Mouse (Mus musculus): ENCODE measurements around the gene Tmem252.

Gene Tmem252

DNA sequence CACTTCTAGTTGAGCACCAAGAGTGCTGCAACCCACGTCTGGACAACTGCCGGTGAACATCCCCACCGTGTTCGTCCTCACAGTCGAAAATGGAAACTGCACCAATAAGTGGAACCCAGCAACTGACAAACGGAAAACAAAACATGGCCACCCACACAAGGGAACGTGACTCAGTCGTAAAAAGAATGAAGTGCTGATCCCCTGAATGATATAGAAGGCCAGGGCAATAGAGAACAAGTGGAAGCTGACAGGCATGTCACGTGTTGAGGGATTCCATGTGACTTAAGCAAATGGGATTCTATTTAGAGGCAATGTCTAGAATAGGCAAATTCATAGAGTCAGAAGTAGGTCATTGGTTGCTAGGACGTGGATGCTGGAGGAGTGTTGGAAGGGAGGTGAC lies 50.6 kb downstream of the Tmem252 start:
- no peak for DNase-seq (ENCODE audit: low spot score in 2 of 2)

DNA sequence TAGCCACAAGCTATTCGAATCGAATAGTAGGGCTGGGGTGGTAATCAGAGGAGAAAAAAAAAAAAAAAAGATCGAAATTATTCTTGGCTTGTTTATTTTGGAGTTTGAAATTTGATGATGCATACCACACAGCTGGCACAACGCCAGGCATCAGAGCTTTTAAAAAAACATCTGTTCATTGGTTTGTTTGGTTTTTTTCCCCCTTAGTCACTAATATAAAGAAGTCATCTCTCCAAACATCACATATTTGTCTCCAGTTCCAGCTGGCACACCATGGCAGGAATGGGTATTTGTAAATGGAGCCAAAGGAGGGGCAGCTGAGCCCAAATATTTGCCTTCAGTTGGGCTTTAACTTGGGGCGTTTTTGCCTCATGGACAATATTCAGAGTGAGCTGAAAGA lies 56.9 kb downstream of the Tmem252 start:
- no peak for DNase-seq (ENCODE audit: low spot score in 2 of 2)

All from spleen, postnatal 10 days (tissue).